Mouse (Mus musculus) left cerebral cortex, postnatal 14 days (tissue): ENCODE results near the gene Zfyve26. TPM values are rescaled to one million over a fixed set of nuclear protein-coding genes. Genes with fewer than 3 reads are reported as not detected.
"Not testable (repeated sequence)": the region's sequence is repeated elsewhere in the genome, so short reads cannot be mapped to it uniquely, and the experiment has no call there.

ENCODE experiments used
- DNase-seq, 2 experiments: peaks; one replicate each; pipeline ENCODE4 v3.0.0; 2021 to 2022; ENCODE audit warnings: low spot score in 2 of 2, mixed read lengths in 1 of 2
- intact Hi-C: fragments of 180-260 bp; cut with DNase I; formaldehyde crosslinking; loops from one replicate; pipeline ENCODE4 v1.15.1; 2025
- long read RNA-seq, 2 experiments: library from polyadenylated mRNA; stranded (forward); transcript quantifications; one replicate each; pipeline ENCODE4 v2.0.0; 2021
- total RNA-seq, 2 experiments: library from RNA; stranded (reverse); gene quantifications; 2 replicates each; pipeline ENCODE4 v1.2.3; 2021

Gene Zfyve26
- total RNA-seq: 10 to 100 TPM; 23.3 to 27.6 TPM
- long read RNA-seq, experiment 1, partial matches to known transcripts: 1 of 3 reads
- long read RNA-seq, experiment 1, other reads (novel, unspliced or antisense): 1 of 3 reads
- long read RNA-seq, experiment 2, partial matches to known transcripts: 2 of 5 reads
- long read RNA-seq, experiment 2, other reads (novel, unspliced or antisense): 1 of 5 reads

DNA sequence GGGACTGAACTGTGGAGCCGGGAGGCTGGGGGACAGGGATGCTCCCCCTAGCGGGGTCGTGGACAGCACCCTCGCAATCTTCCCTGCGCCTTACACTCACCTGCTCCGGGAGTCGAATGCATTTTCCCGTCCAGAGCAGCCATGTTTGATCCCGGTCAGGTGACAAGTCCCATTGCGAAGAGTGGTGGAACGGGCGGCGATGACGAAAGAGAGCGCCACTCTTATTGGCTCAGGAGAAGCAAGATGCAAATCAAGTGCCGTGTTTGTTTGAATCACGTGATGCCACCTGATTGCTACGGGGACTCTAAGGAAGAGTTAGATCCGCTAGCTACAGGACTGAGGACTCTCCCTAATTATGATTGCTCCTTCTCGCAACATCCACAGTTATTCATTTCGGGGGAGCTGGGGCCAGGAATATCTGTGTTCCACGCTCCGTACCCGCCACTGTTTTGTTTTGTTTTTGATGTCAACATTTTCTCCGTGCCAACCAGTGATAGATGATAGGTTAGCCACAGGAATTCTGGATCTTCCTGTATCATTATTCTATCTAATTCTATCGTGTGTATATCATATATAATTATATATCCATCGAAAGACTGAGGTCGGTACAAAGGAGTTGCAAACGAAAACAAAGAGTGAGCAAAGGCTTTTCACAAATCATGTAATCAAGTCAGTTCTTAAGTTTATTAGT, at the start of gene Zfyve26:
TSS of gene Zfyve26 (minus strand) at position 179 of the 691 bp plus-strand sequence.
- DNase-seq: peak; percentile 96 to 97
- intact Hi-C loops: no loop called here

GRCm38 (mm10) chr12:79341291-79341845, 45.3 kb upstream of the Zfyve26 start:
- intact Hi-C loops: no loop called here
- DNase-seq: no peak

GRCm38 (mm10) chr12:79340513-79340912, 44.4 kb upstream of the Zfyve26 start:
- no peak for DNase-seq
- intact Hi-C loops: no loop called here

- DNase-seq: no peak
- intact Hi-C loops: no loop called here
These were observed 42.7 kb upstream of the Zfyve26 start for GRCm38 (mm10) chr12:79338791-79339190.

DNA sequence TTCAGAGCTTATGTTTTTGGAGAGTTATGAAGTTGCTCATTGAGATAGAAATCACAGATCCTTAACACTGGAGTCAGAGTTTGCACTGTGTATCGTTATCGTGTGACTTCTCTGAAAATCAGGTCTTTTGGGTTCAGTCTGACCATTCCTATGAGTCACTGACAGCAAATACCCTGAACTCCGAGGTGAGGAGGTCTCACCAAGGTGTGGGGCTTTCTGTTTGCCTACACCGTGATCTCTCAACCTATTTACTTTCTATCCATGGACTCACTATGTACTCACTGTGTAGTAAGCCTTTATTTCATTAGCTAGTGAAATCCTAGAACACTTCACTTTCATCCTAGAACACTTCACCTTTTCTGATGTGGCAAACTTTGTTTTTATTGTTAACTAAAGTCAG, 35.6 kb upstream of the Zfyve26 start:
- no peak for DNase-seq
- intact Hi-C loops: no loop called here

DNA sequence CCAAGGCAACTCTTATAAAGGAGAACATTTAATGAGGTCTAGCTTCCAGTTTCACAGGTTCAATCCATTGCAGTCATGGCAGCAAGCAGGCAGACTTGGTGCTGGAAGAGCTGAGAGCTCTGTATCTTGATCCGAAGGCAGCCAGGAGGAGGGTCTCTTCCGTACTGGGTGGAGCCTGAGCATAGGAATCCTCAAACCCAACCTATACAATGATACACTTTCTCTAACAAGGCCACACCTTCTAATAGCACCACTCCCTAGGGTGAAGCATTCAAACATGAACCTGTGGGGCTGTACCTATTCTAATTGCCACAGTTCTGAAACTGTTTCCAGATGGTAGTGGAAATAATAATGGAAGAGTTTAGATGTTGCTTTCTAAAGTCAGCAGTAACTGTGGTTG, 34.5 kb upstream of the Zfyve26 start:
- intact Hi-C loops: no loop called here
- DNase-seq: no peak

DNA sequence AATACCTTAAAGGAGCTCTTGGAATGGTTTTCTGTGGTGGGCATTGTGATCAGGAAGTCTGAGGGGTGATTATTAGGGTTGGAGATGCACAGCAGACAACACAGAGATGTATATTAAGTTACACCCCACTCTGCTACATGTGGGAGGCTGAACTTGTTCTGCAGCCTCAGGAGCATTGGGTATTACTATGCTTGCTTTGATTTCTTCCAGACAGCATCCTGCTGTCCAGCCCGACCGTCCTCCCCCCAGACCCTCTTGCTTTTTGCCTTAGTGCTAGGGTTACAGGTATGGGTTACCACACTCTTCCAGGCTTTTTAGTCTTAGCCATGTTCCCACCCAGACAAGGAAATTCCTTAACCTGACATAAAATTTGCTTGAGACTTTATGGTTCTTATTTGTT, 31.8 kb upstream of the Zfyve26 start:
- no peak for DNase-seq
- intact Hi-C loops: no loop called here

- no peak for DNase-seq
- intact Hi-C loops: no loop called here
These were observed 30.6 kb upstream of the Zfyve26 start for GRCm38 (mm10) chr12:79326745-79327144.

DNA sequence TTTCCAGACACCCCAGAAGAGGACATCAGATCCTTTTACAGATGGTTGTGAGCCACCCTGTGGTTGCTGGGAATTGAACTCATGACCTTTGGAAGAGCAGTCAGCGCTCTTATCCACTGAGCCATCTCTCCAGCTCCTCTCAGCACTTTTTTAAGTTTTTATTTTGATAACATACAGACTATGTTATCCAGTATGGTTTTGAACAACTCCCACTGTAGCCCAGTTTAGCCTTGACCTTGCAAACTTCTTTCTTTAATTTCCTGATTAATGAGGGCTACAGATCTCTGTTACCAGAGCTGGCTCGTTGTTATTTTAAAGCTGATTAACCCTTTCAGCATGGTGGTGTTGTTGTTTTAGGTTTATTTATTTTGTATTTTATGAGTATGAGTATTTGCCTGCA, 30.1 kb upstream of the Zfyve26 start:
- intact Hi-C loops: no loop called here
- DNase-seq: no peak

DNA sequence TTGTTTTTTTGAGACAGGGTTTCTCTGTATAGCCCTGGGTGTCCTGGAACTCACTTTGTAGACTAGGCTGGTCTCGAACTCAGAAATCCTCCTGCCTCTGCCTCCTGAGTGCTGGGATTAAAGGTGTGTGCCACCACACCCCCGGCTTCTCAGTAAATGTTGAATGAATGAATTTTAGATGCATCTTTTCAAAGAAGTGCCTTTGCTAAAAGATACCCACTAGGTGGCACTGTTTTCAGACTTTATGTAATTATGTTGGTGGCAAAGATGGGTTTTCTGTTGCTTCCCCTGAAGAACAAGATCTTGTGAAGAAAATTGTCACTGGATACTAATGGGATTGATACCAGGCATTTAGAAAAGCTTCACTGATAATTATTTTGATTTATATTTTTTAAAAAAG, 26.4 kb upstream of the Zfyve26 start:
- peak in 1 of 2 experiments; percentile 57 for DNase-seq
- intact Hi-C loops: not testable (repeated sequence)

DNA sequence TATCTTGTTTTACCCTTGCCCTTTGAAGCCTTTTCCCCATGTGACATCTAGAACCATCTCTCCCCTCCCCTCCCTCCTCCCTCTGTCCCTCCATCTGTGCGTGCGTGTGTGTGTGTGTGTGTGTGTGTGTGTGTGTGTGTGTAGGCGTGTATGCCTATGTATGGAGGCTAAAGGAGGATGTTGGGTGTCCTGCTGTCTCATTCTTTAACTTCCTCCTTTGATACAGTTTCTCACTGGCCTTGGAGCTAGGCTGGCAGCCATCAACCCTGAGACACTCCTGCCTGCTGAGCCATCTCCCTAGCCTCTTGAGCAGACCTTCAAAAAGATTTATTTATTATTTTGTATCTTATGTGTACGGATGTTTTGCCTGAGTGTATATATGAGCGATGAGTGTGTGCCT, 24.8 kb upstream of the Zfyve26 start:
- DNase-seq: peak; percentile 8 to 23
- intact Hi-C loops: no loop called here

DNA sequence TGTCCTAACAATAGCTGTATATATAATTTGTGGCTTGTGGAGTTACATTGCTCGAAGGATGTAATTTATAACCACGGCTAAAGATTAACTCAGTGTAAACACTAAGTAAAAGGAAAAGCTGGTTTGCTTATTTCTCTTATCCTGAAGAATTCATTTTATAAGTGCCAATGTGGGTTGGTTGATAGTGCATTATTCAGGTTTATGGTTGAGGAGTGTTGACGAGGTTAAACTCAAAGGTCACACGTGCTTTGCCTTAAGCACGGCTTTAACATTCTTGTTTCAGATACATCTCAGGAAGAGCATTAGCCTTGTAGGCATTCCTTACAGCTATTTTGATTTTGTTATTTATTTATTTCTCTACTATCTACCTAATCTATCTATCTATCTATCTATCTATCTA, 21.2 kb upstream of the Zfyve26 start:
- DNase-seq: no peak
- intact Hi-C loops: no loop called here

DNA sequence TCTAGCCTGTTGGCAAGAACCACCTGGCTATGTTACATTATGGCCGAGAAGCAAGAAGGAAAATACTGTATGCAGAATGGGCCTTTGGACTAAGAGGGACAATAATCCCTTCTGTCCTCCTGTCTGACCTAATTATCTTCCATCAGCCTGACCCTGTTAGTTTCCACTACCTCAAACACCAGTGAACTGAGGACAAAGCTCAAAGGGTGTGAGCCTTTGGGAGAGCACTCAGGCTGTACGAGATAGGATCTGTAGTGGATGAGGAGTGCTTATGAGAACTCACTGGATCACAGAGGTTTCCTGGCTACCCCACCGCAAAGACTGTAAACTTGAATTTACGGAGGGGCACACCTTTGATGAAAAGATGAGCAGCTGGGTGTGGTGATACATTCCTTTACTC, 17.6 kb upstream of the Zfyve26 start:
- DNase-seq: no peak
- intact Hi-C loops: no loop called here

DNA sequence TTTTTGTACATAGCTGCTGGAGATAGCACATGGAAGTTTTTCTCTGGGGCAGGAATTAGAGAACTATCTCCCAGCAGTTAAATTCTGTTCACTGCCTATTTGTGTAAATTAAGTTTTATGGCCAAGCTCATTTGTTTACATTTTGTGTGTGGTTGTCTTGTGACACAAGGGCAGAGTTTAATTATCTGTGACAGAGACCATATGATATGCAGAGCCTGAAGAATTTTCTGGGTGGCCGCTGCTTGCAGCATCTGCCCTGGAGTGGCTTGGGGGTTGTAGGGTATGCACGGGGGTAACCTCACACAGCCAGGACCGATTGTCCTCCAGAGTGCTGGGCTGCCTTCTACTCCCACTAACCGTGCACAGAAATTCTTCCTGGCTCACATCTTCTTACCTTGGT, 9.9 kb upstream of the Zfyve26 start:
- no peak for DNase-seq
- intact Hi-C loops: no loop called here

DNA sequence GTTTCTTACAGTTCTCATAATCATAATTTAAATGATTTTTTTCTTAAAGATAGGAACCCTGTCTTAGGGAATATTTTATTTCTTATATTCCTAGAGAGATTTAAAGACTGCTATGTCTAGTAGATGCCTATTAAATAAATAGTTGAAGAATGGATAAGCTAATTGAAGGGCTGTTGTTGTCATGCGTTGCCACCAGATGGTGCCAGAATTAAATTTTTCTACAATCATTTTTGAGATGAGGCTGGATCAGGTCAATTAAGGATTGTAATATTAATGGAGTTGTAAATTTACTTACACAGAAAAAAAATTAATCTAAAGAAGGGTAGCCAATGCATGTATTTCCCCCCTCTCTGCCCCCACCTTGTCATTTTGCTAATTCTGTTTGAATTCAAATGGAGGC, 9.0 kb upstream of the Zfyve26 start:
- intact Hi-C loops: no loop called here
- no peak for DNase-seq

DNA sequence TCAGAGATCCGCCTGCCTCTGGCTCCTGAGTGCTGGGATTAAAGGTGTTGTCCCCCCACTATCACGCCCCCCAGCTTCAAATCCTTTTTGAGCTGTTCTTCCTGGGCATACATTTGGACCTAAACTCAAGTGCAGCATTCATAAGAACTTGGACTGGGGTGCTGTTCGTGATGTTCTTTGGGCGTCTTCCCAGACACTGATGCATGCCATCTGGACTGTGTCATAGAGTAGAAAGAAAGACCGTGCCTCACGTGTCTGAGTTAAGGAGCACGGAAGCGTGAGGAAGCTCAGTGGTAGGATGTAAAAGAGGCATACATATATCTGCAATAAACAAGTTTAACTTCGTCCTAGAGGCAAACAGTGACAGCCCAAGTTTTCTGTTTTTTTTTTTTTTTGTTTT, 5.7 kb upstream of the Zfyve26 start:
- DNase-seq: peak; percentile 53 to 67
- intact Hi-C loops: no loop called here

- intact Hi-C loops: no loop called here
- no peak for DNase-seq
These were observed 2.0 kb upstream of the Zfyve26 start for GRCm38 (mm10) chr12:79297884-79298636.

GRCm38 (mm10) chr12:79297121-79297576, 1.0 kb upstream of the Zfyve26 start, which contains the start of gene Rad51b:
Gene Rad51b (plus strand): TSS chr12:79297282.
- DNase-seq: peak; percentile 76 to 85
- intact Hi-C loops: no loop called here

GRCm38 (mm10) chr12:79292874-79293273, 3.2 kb downstream of the Zfyve26 start:
- intact Hi-C loops: no loop called here
- no peak for DNase-seq

DNA sequence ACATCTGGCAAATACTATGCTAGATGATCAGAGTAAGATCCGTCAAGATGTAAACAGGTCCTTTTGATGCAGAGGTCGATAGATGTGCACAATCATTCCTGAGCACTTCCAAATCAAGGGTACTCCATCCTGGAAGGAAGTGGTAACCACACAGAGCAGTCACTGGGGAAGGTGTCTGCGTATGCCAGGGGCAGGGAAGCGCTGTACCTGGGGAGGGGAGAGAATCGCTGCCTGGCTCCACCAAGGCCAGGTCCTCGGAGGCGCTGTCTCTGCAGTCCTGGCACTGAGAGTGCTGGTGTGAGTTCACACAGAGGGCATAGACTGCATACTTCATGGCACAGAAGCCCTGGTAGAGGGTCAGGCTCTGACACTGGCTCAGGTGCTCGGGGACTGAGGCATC, 13.5 kb downstream of the Zfyve26 start:
- DNase-seq: no peak
- intact Hi-C loops: no loop called here
